ENCODE assay signal across 16 mouse cellular contexts in the genomic region with DNA sequence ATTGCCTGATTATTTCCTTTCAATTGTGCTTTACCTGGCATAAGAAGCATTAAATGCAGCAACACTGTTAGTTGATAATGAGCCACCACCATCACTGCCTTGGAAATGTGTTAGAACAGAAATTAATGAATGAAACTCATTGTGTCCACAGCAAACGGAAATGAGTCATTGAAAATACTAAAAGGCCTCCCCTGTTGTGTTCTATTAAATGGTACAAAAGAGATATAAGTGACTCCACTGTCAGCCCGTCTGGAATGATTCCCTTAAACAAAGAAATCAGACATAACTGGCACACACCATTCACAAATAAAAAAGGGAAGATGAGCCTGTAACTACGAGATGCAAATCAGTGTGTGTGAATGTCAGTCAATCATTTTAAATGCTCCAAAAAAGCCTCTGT.
"Had no signal": no experiment of that assay in that cellular context is flagged by ENCODE, and none has a peak within 500 bp of the region (broad histone marks: within the 10 kb centered on the region; RNA-seq: fewer than 3 reads in every experiment).

No protein-coding gene starts in this region.

- H3K27ac ChIP-seq: liver, embryonic 14.5 days; midbrain, embryonic 12.5 days; neural tube, embryonic 12.5 days; stomach, embryonic 15.5 days; stomach, postnatal 0 days had no signal

- H3K4me2 ChIP-seq: lung, embryonic 14.5 days; midbrain, embryonic 12.5 days; neural tube, embryonic 12.5 days; stomach, embryonic 15.5 days had no signal

- H3K4me3 ChIP-seq: megakaryocyte, embryonic 14.5 days; midbrain, embryonic 12.5 days; neural tube, embryonic 12.5 days; stomach, embryonic 15.5 days had no signal

- H3K4me1 ChIP-seq: megakaryocyte, embryonic 14.5 days; midbrain, embryonic 12.5 days; neural tube, embryonic 12.5 days; stomach, embryonic 15.5 days had no signal

- H3K36me3 ChIP-seq: midbrain, embryonic 12.5 days; neural tube, embryonic 12.5 days; stomach, embryonic 15.5 days had no signal

- H3K9me3 ChIP-seq: midbrain, embryonic 12.5 days; neural tube, embryonic 12.5 days; stomach, embryonic 15.5 days had no signal

- ATAC-seq: midbrain, embryonic 16.5 days had no signal

- H3K9ac ChIP-seq: liver, embryonic 14.5 days; lung, embryonic 14.5 days; midbrain, embryonic 12.5 days; neural tube, embryonic 12.5 days; stomach, embryonic 15.5 days had no signal

- H3K27me3 ChIP-seq: megakaryocyte, embryonic 14.5 days; midbrain, embryonic 12.5 days; neural tube, embryonic 12.5 days; stomach, embryonic 15.5 days had no signal

- DNase-seq: lung, adult 18-20 months; lung, embryonic 14.5 days; lung, postnatal 10 days; lung, postnatal 4 days; midbrain, embryonic 14.5 days; right cerebral cortex, postnatal 14 days; thymus, adult 2 months; thymus, postnatal 25 days; thymus, postnatal 4 days had no signal
